Mouse (Mus musculus): ENCODE data around the gene Tmem215. TPM values are rescaled to one million over a fixed set of nuclear protein-coding genes. Genes with fewer than 3 reads are reported as not detected.
A peak's percentile ranks its signal among the peaks of the same experiment; 100 is the strongest.

The Tmem215 gene
- polyA plus RNA-seq, 1 experiment from 2014 or later, result 0.57 TPM

DNA sequence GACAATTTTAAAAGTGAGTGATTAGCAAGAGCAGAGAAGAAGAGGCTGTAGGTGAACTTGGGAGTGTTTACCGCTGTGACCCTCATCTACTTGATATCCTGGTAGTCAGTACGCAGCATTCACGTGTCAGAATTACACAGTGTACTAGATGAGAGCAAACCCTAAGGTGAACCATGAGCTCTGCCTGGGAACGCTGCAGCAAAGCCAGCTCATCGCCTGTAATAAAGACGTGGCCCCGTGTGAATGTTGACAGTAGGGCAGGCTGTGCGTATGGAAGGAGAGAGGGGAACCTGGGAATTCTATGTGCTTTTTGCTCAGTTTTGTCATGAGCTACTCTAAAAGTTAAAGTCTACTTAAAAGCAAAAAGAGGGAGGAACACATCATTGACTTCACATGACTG lies 19.8 kb downstream of the Tmem215 start:
- 92% methylated on average over 8 of the region's 8 CpGs for WGBS
- Histone ChIP-seq H3K9me3 (replicated peaks; ENCODE audit: control insufficient read depth, low read length) (no peaks in the 10 kb centered on the region), H3K4me3 (ENCODE audit: low read depth, low read length) (no peak overlapping the region), H3K36me3 (ENCODE audit: control insufficient read depth, insufficient read depth, low read length) (no peaks in the 10 kb centered on the region), H3K4me2 (ENCODE audit: low read length) (no peak overlapping the region), H3K4me1 (ENCODE audit: control insufficient read depth, insufficient read depth, low read length) (no peaks in the 10 kb centered on the region), H3K27me3 (replicated peaks; ENCODE audit: control insufficient read depth, insufficient read depth, low read length) (no peaks in the 10 kb centered on the region), H3K9ac (ENCODE audit: low read length) (no peak overlapping the region), H3K27ac (ENCODE audit: low read depth, low read length) (no peak overlapping the region)
- no peak for ATAC-seq
- DNase-seq (ENCODE audit: low spot score), result no peak

DNA sequence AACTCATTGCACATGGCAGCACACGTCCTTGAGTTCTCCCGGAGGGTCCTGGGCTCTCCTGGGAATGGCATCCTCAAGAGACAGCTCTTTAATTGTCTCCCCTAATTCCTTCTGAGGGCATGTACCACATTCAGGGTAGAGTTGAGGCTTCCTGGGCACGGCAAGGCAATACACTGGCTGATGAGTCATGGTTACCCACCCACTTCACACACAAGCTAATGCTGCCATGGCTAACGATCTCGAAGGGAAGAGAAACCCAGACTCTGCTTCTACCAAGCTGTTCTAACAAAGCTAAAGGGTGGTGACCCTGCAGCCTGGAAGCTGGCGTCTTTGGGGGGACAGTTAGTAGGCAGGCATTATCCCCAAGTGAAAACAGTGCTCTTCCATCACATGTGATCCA lies 24.4 kb downstream of the Tmem215 start:
- ATAC-seq, result no peak
- WGBS, result 67% methylated on average over 6 of the region's 6 CpGs

DNA sequence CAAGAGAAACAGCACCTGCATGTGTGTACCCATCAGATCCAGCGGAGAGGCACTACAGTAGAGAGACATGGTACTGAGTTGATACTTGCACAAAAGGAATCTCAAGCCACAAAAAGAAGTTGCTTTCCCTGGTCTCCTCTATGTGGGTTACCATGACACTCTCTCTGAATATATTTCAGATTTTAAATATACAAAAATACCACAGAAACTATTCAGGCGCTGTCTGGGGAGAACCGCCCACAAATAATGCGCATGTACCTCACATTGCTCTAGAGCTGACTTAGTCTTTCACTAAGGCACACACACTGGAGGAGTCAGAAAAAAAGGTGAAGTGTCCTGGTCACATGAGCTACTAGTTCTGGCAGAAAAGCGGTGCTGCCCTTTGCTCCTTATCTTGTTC lies 24.8 kb downstream of the Tmem215 start:
- Histone ChIP-seq H3K9me3 (replicated peaks; ENCODE audit: control insufficient read depth, low read length) (no peaks in the 10 kb centered on the region), H3K9ac (ENCODE audit: low read length) (no peak overlapping the region), H3K4me1 (ENCODE audit: control insufficient read depth, insufficient read depth, low read length) (no peaks in the 10 kb centered on the region), H3K4me2 (ENCODE audit: low read length) (no peak overlapping the region), H3K27ac (ENCODE audit: low read depth, low read length) (no peak overlapping the region), H3K36me3 (ENCODE audit: control insufficient read depth, insufficient read depth, low read length) (no peaks in the 10 kb centered on the region), H3K27me3 (replicated peaks; ENCODE audit: control insufficient read depth, insufficient read depth, low read length) (no peaks in the 10 kb centered on the region), H3K4me3 (ENCODE audit: low read depth, low read length) (no peak overlapping the region)
- DNase-seq (ENCODE audit: low spot score), result no peak
- 97% methylated on average over 5 of the region's 5 CpGs for WGBS
- ATAC-seq, result no peak

More for the DNA sequence above, 24.4 kb downstream of the Tmem215 start:
- DNase-seq (ENCODE audit: low spot score), result no peak
- Histone ChIP-seq H3K9ac (ENCODE audit: low read length) (no peak overlapping the region), H3K27me3 (replicated peaks; ENCODE audit: control insufficient read depth, insufficient read depth, low read length) (no peaks in the 10 kb centered on the region), H3K4me3 (ENCODE audit: low read depth, low read length) (no peak overlapping the region), H3K4me1 (ENCODE audit: control insufficient read depth, insufficient read depth, low read length) (no peaks in the 10 kb centered on the region), H3K36me3 (ENCODE audit: control insufficient read depth, insufficient read depth, low read length) (no peaks in the 10 kb centered on the region), H3K9me3 (replicated peaks; ENCODE audit: control insufficient read depth, low read length) (no peaks in the 10 kb centered on the region), H3K27ac (ENCODE audit: low read depth, low read length) (no peak overlapping the region), H3K4me2 (ENCODE audit: low read length) (no peak overlapping the region)

DNA sequence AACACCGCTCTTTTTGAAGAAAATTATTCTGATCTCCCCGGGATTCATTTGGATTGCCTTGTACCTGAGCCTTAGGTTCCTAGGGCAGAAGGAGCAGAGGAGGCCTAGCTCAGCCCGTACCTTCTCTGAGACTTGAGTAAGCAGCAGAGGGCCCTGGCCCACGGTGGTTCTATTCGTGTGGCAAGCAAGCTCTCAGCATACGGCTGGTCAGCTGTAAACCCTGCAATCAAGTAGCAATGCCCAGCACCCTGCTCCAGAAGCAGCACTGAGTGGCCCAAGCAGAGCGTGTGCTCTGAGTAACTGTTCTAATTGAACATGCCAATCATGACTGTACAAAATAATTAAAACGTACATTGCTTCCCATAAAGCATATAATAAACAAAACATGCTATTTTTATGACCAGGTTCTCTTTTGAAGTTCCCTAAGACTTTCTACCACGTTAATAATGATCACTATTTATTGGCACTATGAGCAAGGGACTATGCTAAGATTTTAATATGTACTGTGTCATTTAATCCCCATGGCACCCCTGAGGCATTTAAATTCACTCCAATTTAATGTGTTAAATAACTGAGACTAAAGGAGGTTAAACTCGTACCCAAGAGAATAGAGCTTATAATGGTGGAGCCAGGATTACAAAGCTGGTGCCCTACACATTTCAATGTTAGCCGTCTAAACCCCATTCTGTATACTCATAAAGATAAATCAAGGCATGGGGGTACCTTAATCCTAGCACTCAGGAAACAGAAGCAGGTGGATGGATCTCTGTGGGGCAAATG lies 28.0 kb downstream of the Tmem215 start:
- no peaks in the 10 kb centered on the region for H3K36me3 ChIP-seq (ENCODE audit: control insufficient read depth, insufficient read depth, low read length)
- no peaks in the 10 kb centered on the region for H3K27me3 ChIP-seq (replicated peaks; ENCODE audit: control insufficient read depth, insufficient read depth, low read length)
- 74% methylated on average over 11 of the region's 11 CpGs for WGBS
- no peak overlapping the region for H3K4me3 ChIP-seq (ENCODE audit: low read depth, low read length)
- ATAC-seq (no peak), DNase-seq (ENCODE audit: low spot score) (no peak)
- H3K9ac ChIP-seq (ENCODE audit: low read length), result no peak overlapping the region
- H3K4me2 ChIP-seq (ENCODE audit: low read length), result no peak overlapping the region
- H3K9me3 ChIP-seq (replicated peaks; ENCODE audit: control insufficient read depth, low read length), result no peaks in the 10 kb centered on the region
- H3K27ac ChIP-seq (ENCODE audit: low read depth, low read length), result no peak overlapping the region
- H3K4me1 ChIP-seq (ENCODE audit: control insufficient read depth, insufficient read depth, low read length), result no peaks in the 10 kb centered on the region

DNA sequence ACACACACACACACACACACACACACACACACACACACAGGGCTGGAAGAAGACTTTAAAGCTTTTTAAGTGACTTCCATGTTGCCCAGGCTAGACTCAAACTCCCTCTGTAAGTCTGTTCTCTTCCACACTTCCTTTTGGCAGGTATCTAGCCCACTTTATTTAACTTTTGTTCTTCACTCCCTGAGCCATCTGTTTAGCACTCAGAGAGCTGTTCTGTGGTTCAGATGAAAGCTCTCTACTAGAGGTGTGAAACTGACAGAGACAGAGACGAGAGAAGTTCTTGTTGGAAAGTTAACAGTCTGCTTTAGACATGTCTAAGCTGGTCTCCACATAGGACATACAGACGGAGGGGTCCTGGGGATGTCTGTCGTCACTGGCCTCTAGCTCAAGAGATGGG lies 30.5 kb downstream of the Tmem215 start:
- H3K9ac ChIP-seq (ENCODE audit: low read length), result no peak overlapping the region
- ATAC-seq (no peak), DNase-seq (ENCODE audit: low spot score) (no peak)
- no peaks in the 10 kb centered on the region for H3K9me3 ChIP-seq (replicated peaks; ENCODE audit: control insufficient read depth, low read length)
- WGBS, result 84% methylated on average over 3 of the region's 3 CpGs
- no peak overlapping the region for H3K4me3 ChIP-seq (ENCODE audit: low read depth, low read length)
- no peak overlapping the region for H3K27ac ChIP-seq (ENCODE audit: low read depth, low read length)
- no peak overlapping the region for H3K4me2 ChIP-seq (ENCODE audit: low read length)
- H3K36me3 ChIP-seq (ENCODE audit: control insufficient read depth, insufficient read depth, low read length), result no peaks in the 10 kb centered on the region
- H3K27me3 ChIP-seq (replicated peaks; ENCODE audit: control insufficient read depth, insufficient read depth, low read length), result no peaks in the 10 kb centered on the region
- no peaks in the 10 kb centered on the region for H3K4me1 ChIP-seq (ENCODE audit: control insufficient read depth, insufficient read depth, low read length)

DNA sequence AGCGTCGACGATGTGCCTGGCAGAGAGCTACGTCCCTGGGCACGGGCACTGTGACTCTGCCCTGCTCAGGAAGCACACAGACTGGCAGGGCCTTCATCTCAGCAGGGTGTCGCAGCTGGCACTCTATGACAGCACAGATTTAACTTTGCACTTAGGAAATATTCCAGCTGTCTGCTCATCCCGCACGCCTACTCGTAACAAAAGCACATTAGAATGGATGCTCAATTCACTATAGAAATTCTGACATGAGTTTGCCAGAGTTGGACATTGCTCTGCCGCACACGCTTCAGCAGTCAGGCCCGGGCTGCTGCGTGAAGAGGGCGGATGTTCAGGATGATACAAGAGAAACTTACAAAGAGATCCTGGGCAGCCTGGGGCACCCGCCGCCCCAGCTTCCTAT lies 37.6 kb downstream of the Tmem215 start:
- peak; percentile 20 for DNase-seq (ENCODE audit: low spot score)
- ATAC-seq, result peak; percentile 34; the same call in 1 of the 2 replicates

DNA sequence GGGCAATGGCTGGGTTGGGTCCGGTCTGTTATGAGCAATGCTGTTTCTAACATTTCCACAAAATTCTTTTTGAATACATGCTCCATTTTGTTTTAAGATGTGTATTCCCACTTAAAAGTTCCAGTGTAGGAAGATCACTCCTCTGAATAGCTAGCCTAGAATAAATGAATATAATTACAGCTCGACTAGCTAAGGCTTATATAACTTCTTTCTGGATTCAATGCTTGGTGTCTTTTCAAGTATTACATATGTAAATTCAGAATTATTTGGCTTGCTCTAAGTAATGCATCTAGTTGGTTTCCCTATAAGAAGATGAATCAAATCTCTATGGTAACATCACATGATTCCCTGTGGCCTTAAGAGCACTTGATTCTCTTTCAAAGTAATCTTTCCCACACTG lies 41.3 kb downstream of the Tmem215 start:
- ATAC-seq (no peak), DNase-seq (ENCODE audit: low spot score) (no peak)
- H3K36me3 ChIP-seq (ENCODE audit: control insufficient read depth, insufficient read depth, low read length), result no peaks in the 10 kb centered on the region
- H3K27ac ChIP-seq (ENCODE audit: low read depth, low read length), result no peak overlapping the region
- no peaks in the 10 kb centered on the region for H3K9me3 ChIP-seq (replicated peaks; ENCODE audit: control insufficient read depth, low read length)
- no peaks in the 10 kb centered on the region for H3K27me3 ChIP-seq (replicated peaks; ENCODE audit: control insufficient read depth, insufficient read depth, low read length)
- no peak overlapping the region for H3K9ac ChIP-seq (ENCODE audit: low read length)
- no peak overlapping the region for H3K4me2 ChIP-seq (ENCODE audit: low read length)
- H3K4me3 ChIP-seq (ENCODE audit: low read depth, low read length), result no peak overlapping the region
- H3K4me1 ChIP-seq (ENCODE audit: control insufficient read depth, insufficient read depth, low read length), result no peaks in the 10 kb centered on the region
- 84% methylated on average over 2 of the region's 2 CpGs for WGBS

More for the DNA sequence above, 37.6 kb downstream of the Tmem215 start:
- no peak overlapping the region for H3K4me3 ChIP-seq (ENCODE audit: low read depth, low read length)
- no peaks in the 10 kb centered on the region for H3K36me3 ChIP-seq (ENCODE audit: control insufficient read depth, insufficient read depth, low read length)
- no peaks in the 10 kb centered on the region for H3K4me1 ChIP-seq (ENCODE audit: control insufficient read depth, insufficient read depth, low read length)
- H3K27ac ChIP-seq (ENCODE audit: low read depth, low read length), result no peak overlapping the region
- H3K27me3 ChIP-seq (replicated peaks; ENCODE audit: control insufficient read depth, insufficient read depth, low read length), result no peaks in the 10 kb centered on the region
- H3K4me2 ChIP-seq (ENCODE audit: low read length), result no peak overlapping the region
- 70% methylated on average over 16 of the region's 16 CpGs for WGBS
- no peak overlapping the region for H3K9ac ChIP-seq (ENCODE audit: low read length)
- H3K9me3 ChIP-seq (replicated peaks; ENCODE audit: control insufficient read depth, low read length), result no peaks in the 10 kb centered on the region

DNA sequence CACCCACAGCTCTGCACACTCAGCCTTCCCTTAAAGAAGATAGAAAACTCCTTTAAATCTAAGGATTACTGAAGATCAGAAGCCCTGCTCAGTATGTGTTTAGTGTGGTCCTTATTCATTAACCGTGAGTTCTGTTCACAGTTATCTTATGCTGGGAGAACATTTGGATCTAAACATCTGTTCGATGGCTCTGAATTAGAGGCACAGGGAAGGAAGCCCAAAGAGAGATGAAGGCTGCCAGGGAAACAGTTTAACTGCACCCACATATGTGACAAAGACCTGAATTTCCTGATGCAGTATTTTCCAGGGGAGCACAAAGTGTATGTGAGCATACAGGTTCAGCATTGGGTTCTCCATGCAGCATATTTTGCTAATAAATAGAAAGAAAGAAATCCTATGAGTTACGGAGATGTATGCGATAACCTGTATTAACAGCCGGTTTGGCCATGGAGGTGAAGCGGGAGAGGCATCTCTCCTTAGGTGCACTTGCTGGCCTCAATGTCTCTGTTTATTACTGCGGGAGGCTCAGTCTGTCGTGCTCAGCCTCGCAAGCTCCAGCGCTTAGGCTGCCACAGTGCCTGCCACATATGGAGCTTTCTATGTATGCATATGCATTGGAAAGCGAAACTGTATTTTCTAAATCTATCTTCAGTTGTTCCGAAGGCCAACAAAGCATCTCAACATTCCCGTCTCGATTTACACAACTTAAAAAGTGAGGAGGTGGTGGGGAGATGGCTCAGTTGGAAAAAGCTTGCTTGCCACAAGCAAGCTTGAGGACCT lies 46.8 kb downstream of the Tmem215 start:
- 94% methylated on average over 14 of the region's 14 CpGs for WGBS
- no peak for ATAC-seq
- peaks cover 5% of the 10 kb centered on the region; the same call in 1 of the 2 replicates for H3K9me3 ChIP-seq (replicated peaks; ENCODE audit: control insufficient read depth, low read length)
- H3K27me3 ChIP-seq (replicated peaks; ENCODE audit: control insufficient read depth, insufficient read depth, low read length), result no peaks in the 10 kb centered on the region
- H3K4me3 ChIP-seq (ENCODE audit: low read depth, low read length), result no peak overlapping the region
- DNase-seq (ENCODE audit: low spot score), result no peak
- no peak overlapping the region for H3K27ac ChIP-seq (ENCODE audit: low read depth, low read length)
- H3K36me3 ChIP-seq (ENCODE audit: control insufficient read depth, insufficient read depth, low read length), result no peaks in the 10 kb centered on the region
- no peak overlapping the region for H3K9ac ChIP-seq (ENCODE audit: low read length)
- no peak overlapping the region for H3K4me2 ChIP-seq (ENCODE audit: low read length)
- H3K4me1 ChIP-seq (ENCODE audit: control insufficient read depth, insufficient read depth, low read length), result no peaks in the 10 kb centered on the region

All from forebrain, embryonic 14.5 days (tissue).